Mouse (Mus musculus) liver, embryonic 13.5 days (tissue): ENCODE results near the gene Itln1. TPM values are rescaled to one million over a fixed set of nuclear protein-coding genes. Genes with fewer than 3 reads are reported as not detected.
"Not testable (repeated sequence)": the region's sequence is repeated elsewhere in the genome, so short reads cannot be mapped to it uniquely, and the experiment has no call there.

ENCODE experiments used
- ATAC-seq: fragments of 200-750 bp; cut with Nextera tagmentation; 2 replicates; pipeline ENCODE4 v1.8.0; 2017; ENCODE audit warnings: low read depth, mild to moderate bottlenecking, moderate number of reproducible peaks, moderate library complexity
- DNase-seq: peaks from one replicate; pipeline ENCODE4 v3.0.0; 2022
- H3K27ac ChIP-seq: fragments of 300-500 bp; sonication (generic); 2 replicates; pipeline ENCODE4 v1.5.1; 2015; ENCODE audit warnings: moderate library complexity, mild to moderate bottlenecking, inconsistent platforms
- H3K27me3 ChIP-seq: fragments of 300-500 bp; sonication (generic); 2 replicates; pipeline ENCODE4 v1.6.1; 2015; ENCODE audit warnings: mild to moderate bottlenecking, inconsistent platforms
- H3K36me3 ChIP-seq: fragments of 300-500 bp; sonication (generic); 2 replicates; pipeline ENCODE4 v1.6.1; 2015; ENCODE audit warnings: mild to moderate bottlenecking, inconsistent platforms
- H3K4me1 ChIP-seq: fragments of 300-500 bp; sonication (generic); replicated peaks from 2 replicates; pipeline ENCODE4 v1.6.1; 2015; ENCODE audit warnings: inconsistent platforms
- H3K4me2 ChIP-seq: fragments of 300-500 bp; sonication (generic); 2 replicates; pipeline ENCODE4 v1.6.1; 2015; ENCODE audit warnings: inconsistent platforms, mild to moderate bottlenecking, moderate library complexity
- H3K4me3 ChIP-seq: fragments of 300-500 bp; sonication (generic); replicated peaks from 2 replicates; pipeline ENCODE4 v1.5.1; 2015; ENCODE audit warnings: mild to moderate bottlenecking, inconsistent platforms
- H3K9ac ChIP-seq: fragments of 300-500 bp; sonication (generic); 2 replicates; pipeline ENCODE4 v1.6.1; 2015; ENCODE audit warnings: mild to moderate bottlenecking, inconsistent platforms
- H3K9me3 ChIP-seq: fragments of 300-500 bp; sonication (generic); replicated peaks from 2 replicates; pipeline ENCODE4 v1.6.1; 2016; ENCODE audit warnings: inconsistent platforms
- WGBS: fragments of 180-500 bp; shearing (Covaris S2); methylation state at CpG from one replicate; pipeline ENCODE4 v1.1.7; 2015; ENCODE audit not compliant: insufficient replicate concordance; 5-methylcytosine and 5-hydroxymethylcytosine counted together
- polyA plus RNA-seq: library from polyadenylated mRNA; unstranded; fragments of >200 nt; fragmentation: Nextera tagmentation; extraction: Ambion mirVana; gene quantifications from 2 replicates; pipeline ENCODE4 v1.2.1, GENCODE M21; 2015

Itln1 gene
- polyA plus RNA-seq, 1 experiment from 2014 or later, result not detected

DNA sequence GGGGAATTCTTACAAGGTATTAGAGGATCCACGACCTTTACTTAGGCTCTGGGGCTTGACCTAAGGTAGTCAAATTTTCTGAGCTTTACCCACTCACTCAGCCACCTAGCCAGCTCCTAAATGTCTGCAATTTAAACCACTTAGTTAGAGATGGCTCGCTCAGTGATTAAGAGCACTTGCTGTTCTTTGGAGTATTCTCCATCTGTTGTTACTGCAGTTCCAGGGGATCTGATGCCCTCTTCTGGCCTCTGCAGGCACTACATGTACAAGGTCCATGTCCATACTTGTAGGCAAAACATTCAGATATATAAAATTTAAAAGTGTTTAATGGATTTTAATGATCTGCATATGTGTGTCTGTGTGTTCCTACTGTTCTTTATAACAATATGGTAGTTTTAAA, 56.1 kb downstream of the Itln1 start:
- H3K9ac ChIP-seq, result no peak overlapping the region
- H3K4me3 ChIP-seq, result no peak overlapping the region
- WGBS, result 38% methylated on average over 2 of the region's 2 CpGs
- peaks cover 10% of the 10 kb centered on the region for H3K9me3 ChIP-seq
- H3K4me2 ChIP-seq, result no peak overlapping the region
- H3K4me1 ChIP-seq, result peaks cover 11% of the 10 kb centered on the region
- H3K27ac ChIP-seq, result no peak overlapping the region
- no peaks in the 10 kb centered on the region for H3K27me3 ChIP-seq
- DNase-seq, result no peak
- ATAC-seq, result no peak
- H3K36me3 ChIP-seq, result peaks cover 3% of the 10 kb centered on the region; the same call in 1 of the 2 replicates

- peaks cover 11% of the 10 kb centered on the region for H3K4me1 ChIP-seq
- H3K27ac ChIP-seq, result no peak overlapping the region
- peaks cover 4% of the 10 kb centered on the region for H3K9me3 ChIP-seq
- WGBS, result 53% methylated on average over 27 of the region's 27 CpGs
- ATAC-seq (peak; percentile 65), DNase-seq (peak; percentile 39)
- peak overlapping the region; percentile 49 for H3K9ac ChIP-seq
- peaks cover 2% of the 10 kb centered on the region; the same call in 1 of the 2 replicates for H3K36me3 ChIP-seq
- no peaks in the 10 kb centered on the region for H3K27me3 ChIP-seq
- H3K4me2 ChIP-seq, result peak overlapping the region; percentile 48
- peak overlapping the region; percentile 39 for H3K4me3 ChIP-seq
Observed at GRCm38 (mm10) chr1:171477758-171478545, 57.1 kb downstream of the Itln1 start.

GRCm38 (mm10) chr1:171477123-171477522, 58.0 kb downstream of the Itln1 start:
- Histone ChIP-seq H3K9me3 (0 out of 2 replicates have a peak, but pooled peaks cover under 1% of the 10 kb centered on the region), H3K27me3 (no peaks in the 10 kb centered on the region), H3K9ac (no peak overlapping the region), H3K4me3 (no peak overlapping the region), H3K4me2 (no peak overlapping the region), H3K27ac (no peak overlapping the region), H3K4me1 (peaks cover 11% of the 10 kb centered on the region), H3K36me3 (no peaks in the 10 kb centered on the region)
- no peak for DNase-seq
- 57% methylated on average over 8 of the region's 8 CpGs for WGBS
- no peak for ATAC-seq

GRCm38 (mm10) chr1:171473920-171474640, 61.0 kb downstream of the Itln1 start:
- Histone ChIP-seq H3K4me1 (peaks cover 11% of the 10 kb centered on the region), H3K27me3 (no peaks in the 10 kb centered on the region), H3K4me3 (no peak overlapping the region), H3K36me3 (no peaks in the 10 kb centered on the region), H3K4me2 (no peak overlapping the region), H3K9ac (no peak overlapping the region), H3K9me3 (no peaks in the 10 kb centered on the region), H3K27ac (no peak overlapping the region)
- WGBS, result 51% methylated on average over 9 of the region's 9 CpGs
- no peak for ATAC-seq
- no peak for DNase-seq

DNA sequence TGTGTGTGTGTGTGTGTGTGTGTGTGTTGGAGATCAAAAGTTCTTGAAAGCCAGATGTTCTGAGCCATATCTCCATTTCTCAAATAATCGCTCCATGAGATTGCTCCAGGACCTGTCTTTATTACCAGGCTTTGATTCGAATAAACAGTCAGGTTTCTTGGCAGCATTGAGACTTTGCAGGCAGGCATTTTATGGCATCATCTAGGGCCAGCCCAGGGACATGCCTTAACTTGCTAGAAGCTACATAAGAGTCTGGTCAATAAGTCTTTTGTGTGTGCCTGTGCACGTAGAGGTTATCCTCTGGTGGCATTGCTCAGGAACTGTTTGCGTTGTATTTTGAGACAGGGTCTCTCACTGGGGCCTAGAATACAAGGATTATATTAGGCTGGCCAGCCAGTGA, 61.6 kb downstream of the Itln1 start:
- H3K4me3 ChIP-seq, result no peak overlapping the region
- H3K4me1 ChIP-seq, result peaks cover 10% of the 10 kb centered on the region
- no peak for DNase-seq
- no peak for ATAC-seq
- H3K36me3 ChIP-seq, result no peaks in the 10 kb centered on the region
- H3K9me3 ChIP-seq, result no peaks in the 10 kb centered on the region
- WGBS, result 59% methylated on average over 4 of the region's 4 CpGs
- no peaks in the 10 kb centered on the region for H3K27me3 ChIP-seq
- H3K9ac ChIP-seq, result no peak overlapping the region
- no peak overlapping the region for H3K27ac ChIP-seq
- H3K4me2 ChIP-seq, result no peak overlapping the region

GRCm38 (mm10) chr1:171471941-171472340, 63.2 kb downstream of the Itln1 start:
- not testable (repeated sequence) for H3K4me1 ChIP-seq, DNase-seq, H3K4me2 ChIP-seq, H3K9me3 ChIP-seq, ATAC-seq, H3K4me3 ChIP-seq, H3K9ac ChIP-seq, H3K27me3 ChIP-seq, H3K36me3 ChIP-seq, H3K27ac ChIP-seq
- 81% methylated on average over 8 of the region's 8 CpGs for WGBS

GRCm38 (mm10) chr1:171471452-171471851, 63.6 kb downstream of the Itln1 start:
- no peak overlapping the region for H3K4me3 ChIP-seq
- no peaks in the 10 kb centered on the region for H3K27me3 ChIP-seq
- H3K36me3 ChIP-seq, result no peaks in the 10 kb centered on the region
- WGBS, result 45% methylated on average over 1 of the region's 1 CpGs
- no peak overlapping the region for H3K9ac ChIP-seq
- DNase-seq (no peak), ATAC-seq (no peak)
- H3K4me2 ChIP-seq, result no peak overlapping the region
- no peaks in the 10 kb centered on the region for H3K4me1 ChIP-seq
- no peak overlapping the region for H3K27ac ChIP-seq
- H3K9me3 ChIP-seq, result no peaks in the 10 kb centered on the region

DNA sequence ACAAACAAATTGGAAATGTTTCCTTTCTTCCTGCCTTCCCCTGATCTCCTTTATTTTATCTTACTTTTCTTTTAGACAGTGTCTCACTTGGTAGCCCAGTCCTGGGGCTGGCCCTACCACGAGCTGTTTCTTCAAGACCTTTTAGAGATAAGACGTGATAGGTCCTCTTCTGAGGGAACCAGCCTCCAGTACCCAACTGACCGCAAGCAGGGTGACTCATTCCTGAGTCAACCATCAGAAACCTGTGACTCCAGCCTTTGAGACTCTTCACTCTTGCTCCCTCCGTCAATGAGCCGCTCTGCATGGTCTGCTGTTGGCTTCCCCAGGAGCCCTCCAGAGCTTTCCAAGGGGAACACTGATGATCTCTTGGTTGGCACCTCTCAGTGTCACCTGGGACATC, 64.2 kb downstream of the Itln1 start:
- no peak overlapping the region for H3K27ac ChIP-seq
- no peaks in the 10 kb centered on the region for H3K9me3 ChIP-seq
- 35% methylated on average over 5 of the region's 5 CpGs for WGBS
- DNase-seq (no peak), ATAC-seq (no peak)
- no peak overlapping the region for H3K9ac ChIP-seq
- H3K4me2 ChIP-seq, result no peak overlapping the region
- H3K36me3 ChIP-seq, result no peaks in the 10 kb centered on the region
- no peak overlapping the region for H3K4me3 ChIP-seq
- H3K4me1 ChIP-seq, result no peaks in the 10 kb centered on the region
- no peaks in the 10 kb centered on the region for H3K27me3 ChIP-seq

GRCm38 (mm10) chr1:171470371-171470871, 64.7 kb downstream of the Itln1 start:
- H3K27ac ChIP-seq, result no peak overlapping the region
- DNase-seq (peak; percentile 11), ATAC-seq (no peak)
- no peaks in the 10 kb centered on the region for H3K9me3 ChIP-seq
- H3K4me1 ChIP-seq, result no peaks in the 10 kb centered on the region
- 19% methylated on average over 7 of the region's 7 CpGs for WGBS
- no peaks in the 10 kb centered on the region for H3K36me3 ChIP-seq
- no peak overlapping the region for H3K4me2 ChIP-seq
- no peak overlapping the region for H3K9ac ChIP-seq
- no peaks in the 10 kb centered on the region for H3K27me3 ChIP-seq
- H3K4me3 ChIP-seq, result no peak overlapping the region

- H3K36me3 ChIP-seq, result no peaks in the 10 kb centered on the region
- ATAC-seq (no peak), DNase-seq (no peak)
- WGBS, result 66% methylated on average over 3 of the region's 3 CpGs
- no peaks in the 10 kb centered on the region for H3K9me3 ChIP-seq
- no peak overlapping the region for H3K4me2 ChIP-seq
- H3K4me1 ChIP-seq, result no peaks in the 10 kb centered on the region
- H3K27ac ChIP-seq, result no peak overlapping the region
- H3K9ac ChIP-seq, result no peak overlapping the region
- H3K27me3 ChIP-seq, result no peaks in the 10 kb centered on the region
- H3K4me3 ChIP-seq, result no peak overlapping the region
Observed at GRCm38 (mm10) chr1:171469678-171470077, 65.4 kb downstream of the Itln1 start.
